Mouse (Mus musculus): Measurements from ENCODE around the gene Ttll7.

GRCm38 (mm10) chr3:146875929-146876328 lies 23.8 kb downstream of the Ttll7 start:
- no peak for TF ChIP-seq CTCF (IDR thresholded peaks at IDR 0.05; ENCODE audit: low read depth)
- no peak for TF ChIP-seq EP300 (IDR thresholded peaks at IDR 0.05; ENCODE audit: low read depth)

Data from liver, embryonic 14.5 days (tissue).